Comparison of ENCODE assay signal across 7 mouse cellular contexts in the genomic region with DNA sequence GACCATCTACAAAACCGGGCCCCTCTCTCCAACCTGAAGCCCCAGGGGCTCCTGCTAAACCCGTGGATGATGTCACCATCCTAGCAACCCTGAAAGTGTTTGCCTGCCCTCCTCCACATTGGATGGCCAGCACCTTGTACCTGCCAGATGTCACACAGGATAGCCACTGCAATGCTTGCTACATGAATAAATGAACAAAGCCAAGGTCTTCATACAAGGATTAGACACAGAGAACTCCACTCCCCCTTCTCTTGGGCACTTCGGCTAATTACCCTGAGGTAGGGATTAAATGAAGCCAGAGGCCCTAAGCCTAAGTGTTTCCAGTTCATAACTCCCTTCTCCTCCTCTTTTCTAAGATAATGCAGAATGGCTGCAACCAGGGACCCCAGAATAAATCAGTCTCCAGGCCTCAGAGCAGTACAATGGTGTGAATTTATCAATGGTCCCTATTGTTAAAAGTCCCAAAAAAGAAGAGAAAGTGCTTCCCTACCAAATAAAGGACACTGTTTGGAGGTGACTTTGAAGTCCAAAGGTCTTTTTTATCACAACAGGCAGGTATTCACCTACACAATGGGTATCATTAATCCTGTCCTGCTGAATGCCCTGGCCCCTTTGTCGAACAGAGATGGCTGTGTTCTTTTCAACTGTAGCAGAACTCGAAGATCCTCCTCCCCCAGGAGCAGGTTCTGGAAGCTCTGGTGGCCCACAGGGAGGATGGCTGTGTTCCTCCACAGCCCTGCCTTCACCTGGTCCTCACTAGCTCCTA. TPM values are rescaled to one million over a fixed set of nuclear protein-coding genes. Genes with fewer than 3 reads are reported as not detected.
A peak's percentile ranks its signal among the peaks of the same experiment; 100 is the strongest.
DNase-seq lines count a peak whose midpoint lies in the region; ATAC-seq and TF ChIP-seq lines count a peak whose summit lies in the region.

No protein-coding gene starts in this region.

- no peak for DNase-seq in spleen, adult 2 months (ENCODE audit: low read depth in 1 of 2, low spot score in 2 of 2)
- no peak for DNase-seq in spleen, adult 18-20 months
- no peak for DNase-seq in liver, embryonic 13.5 days
- DNase-seq in spleen, postnatal 4 days (ENCODE audit: low spot score in 2 of 2): no peak
- DNase-seq in thymus, postnatal 36 days: no peak
- DNase-seq in adipocyte (ENCODE audit: low spot score): no peak

- no peak overlapping the region for H3K27ac ChIP-seq in spleen, adult 2 months (ENCODE audit: insufficient read depth, low read length)
- no peak overlapping the region for H3K27ac ChIP-seq in forebrain, embryonic 12.5 days
- H3K27ac ChIP-seq in liver, embryonic 13.5 days: no peak overlapping the region

- no peak for ATAC-seq in forebrain, embryonic 12.5 days (ENCODE audit: low FRiP score)
- ATAC-seq in liver, embryonic 13.5 days (ENCODE audit: low read depth): no peak

- no peaks in the 10 kb centered on the region for H3K9me3 ChIP-seq in forebrain, embryonic 12.5 days
- no peaks in the 10 kb centered on the region for H3K9me3 ChIP-seq in liver, embryonic 13.5 days (replicated peaks)

- H3K4me2 ChIP-seq in forebrain, embryonic 12.5 days: peak overlapping the region; percentile 87
- H3K4me2 ChIP-seq in liver, embryonic 13.5 days: peak overlapping the region; percentile 87

- no peak for TF ChIP-seq POLR2A in spleen, adult 2 months (IDR thresholded peaks at IDR 0.05; ENCODE audit: low read depth, low read length)

- 55% methylated on average over 5 of the region's 5 CpGs for WGBS in spleen, adult 2 months
- WGBS in forebrain, embryonic 12.5 days: 17% methylated on average over 5 of the region's 5 CpGs
- WGBS in liver, embryonic 13.5 days (ENCODE audit: insufficient replicate concordance): 37% methylated on average over 5 of the region's 5 CpGs

- no peak for TF ChIP-seq CTCF in spleen, adult 2 months (IDR thresholded peaks at IDR 0.05; ENCODE audit: extremely low read depth, insufficient read depth, insufficient read length, insufficient replicate concordance)

- H3K4me3 ChIP-seq in spleen, adult 2 months (ENCODE audit: extremely low read depth, insufficient read depth, insufficient read length): peak overlapping the region; percentile 12; the same call in 1 of the 2 replicates
- H3K4me3 ChIP-seq in forebrain, embryonic 12.5 days (replicated peaks): peak overlapping the region; percentile 68
- peak overlapping the region; percentile 80 for H3K4me3 ChIP-seq in liver, embryonic 13.5 days (replicated peaks)

- H3K9ac ChIP-seq in forebrain, embryonic 12.5 days: peak overlapping the region; percentile 86
- peak overlapping the region; percentile 84 for H3K9ac ChIP-seq in liver, embryonic 13.5 days

- no peaks in the 10 kb centered on the region; the same call in 1 of the 2 replicates for H3K4me1 ChIP-seq in spleen, adult 2 months (ENCODE audit: control insufficient read depth, insufficient read depth, insufficient read length)
- H3K4me1 ChIP-seq in forebrain, embryonic 12.5 days: peaks cover 24% of the 10 kb centered on the region
- peaks cover 67% of the 10 kb centered on the region for H3K4me1 ChIP-seq in liver, embryonic 13.5 days (replicated peaks)

- peaks cover 3% of the 10 kb centered on the region for H3K36me3 ChIP-seq in spleen, adult 2 months (ENCODE audit: control insufficient read depth, insufficient read depth, low read length)
- peaks cover 23% of the 10 kb centered on the region for H3K36me3 ChIP-seq in forebrain, embryonic 12.5 days (replicated peaks)
- H3K36me3 ChIP-seq in liver, embryonic 13.5 days: peaks cover 18% of the 10 kb centered on the region

- no peaks in the 10 kb centered on the region for H3K27me3 ChIP-seq in spleen, adult 2 months (ENCODE audit: control insufficient read depth, insufficient read depth, low read length)
- 0 out of 2 replicates have a peak, but pooled peaks cover 5% of the 10 kb centered on the region for H3K27me3 ChIP-seq in forebrain, embryonic 12.5 days
- H3K27me3 ChIP-seq in liver, embryonic 13.5 days: peaks cover 11% of the 10 kb centered on the region; the same call in 1 of the 2 replicates

RNA-seq across cellular contexts. Expression of gene Rcn1, which starts 1.5 kb away (rescaled TPM):
- 5.1 and 7.3 TPM in 2 replicates for polyA plus RNA-seq in spleen, adult 2 months (2012; rRNA removed)
- polyA plus RNA-seq in forebrain, embryonic 12.5 days (2016; fragmentation: Nextera tagmentation; extraction: Ambion mirVana): 102 and 114 TPM in 2 replicates
- polyA plus RNA-seq in liver, embryonic 13.5 days (2015; fragmentation: Nextera tagmentation; extraction: Ambion mirVana): 29.1 and 31.5 TPM in 2 replicates

Comparison
In these comparisons a context has a peak if more than half of its experiments do, and no peak if none do; other contexts are left out.
1. H3K4me3 ChIP-seq: peak in every context shown above with its lines; median percentile 80 in liver, embryonic 13.5 days; 68 in forebrain, embryonic 12.5 days; 12 in spleen, adult 2 months.